Mouse (Mus musculus): Measurements from ENCODE around the gene 4930402H24Rik. TPM values are rescaled to one million over a fixed set of nuclear protein-coding genes. Genes with fewer than 3 reads are reported as not detected.

4930402H24Rik gene
- polyA plus RNA-seq, 1 experiment from 2014 or later: 70.6 TPM

- Histone ChIP-seq H3K27ac (ENCODE audit: low read depth, low read length) (0 out of 2 replicates have a peak overlapping the region, but pooled peaks have one; percentile 95), H3K4me1 (replicated peaks; ENCODE audit: control insufficient read depth, insufficient read depth, low read length) (no peaks in the 10 kb centered on the region), H3K9ac (ENCODE audit: low read depth, low read length) (peak overlapping the region; percentile 93; the same call in 1 of the 2 replicates), H3K9me3 (ENCODE audit: control insufficient read depth, low read length) (no peaks in the 10 kb centered on the region), H3K36me3 (ENCODE audit: control insufficient read depth, insufficient read depth, low read length) (no peaks in the 10 kb centered on the region), H3K27me3 (ENCODE audit: control insufficient read depth, insufficient read depth, low read length) (no peaks in the 10 kb centered on the region), H3K4me3 (ENCODE audit: low read depth, low read length) (peak overlapping the region; percentile 90), H3K4me2 (replicated peaks; ENCODE audit: low read depth, low read length) (peak overlapping the region; percentile 76; the same call in 1 of the 2 replicates)
- ATAC-seq (ENCODE audit: low FRiP score) (peak; percentile 76), DNase-seq (ENCODE audit: low spot score) (peak; percentile 86)
- 5% methylated on average over 4 of the region's 4 CpGs for WGBS
These were observed 65.4 kb downstream of the 4930402H24Rik start for GRCm38 (mm10) chr2:130840846-130841245.

DNA sequence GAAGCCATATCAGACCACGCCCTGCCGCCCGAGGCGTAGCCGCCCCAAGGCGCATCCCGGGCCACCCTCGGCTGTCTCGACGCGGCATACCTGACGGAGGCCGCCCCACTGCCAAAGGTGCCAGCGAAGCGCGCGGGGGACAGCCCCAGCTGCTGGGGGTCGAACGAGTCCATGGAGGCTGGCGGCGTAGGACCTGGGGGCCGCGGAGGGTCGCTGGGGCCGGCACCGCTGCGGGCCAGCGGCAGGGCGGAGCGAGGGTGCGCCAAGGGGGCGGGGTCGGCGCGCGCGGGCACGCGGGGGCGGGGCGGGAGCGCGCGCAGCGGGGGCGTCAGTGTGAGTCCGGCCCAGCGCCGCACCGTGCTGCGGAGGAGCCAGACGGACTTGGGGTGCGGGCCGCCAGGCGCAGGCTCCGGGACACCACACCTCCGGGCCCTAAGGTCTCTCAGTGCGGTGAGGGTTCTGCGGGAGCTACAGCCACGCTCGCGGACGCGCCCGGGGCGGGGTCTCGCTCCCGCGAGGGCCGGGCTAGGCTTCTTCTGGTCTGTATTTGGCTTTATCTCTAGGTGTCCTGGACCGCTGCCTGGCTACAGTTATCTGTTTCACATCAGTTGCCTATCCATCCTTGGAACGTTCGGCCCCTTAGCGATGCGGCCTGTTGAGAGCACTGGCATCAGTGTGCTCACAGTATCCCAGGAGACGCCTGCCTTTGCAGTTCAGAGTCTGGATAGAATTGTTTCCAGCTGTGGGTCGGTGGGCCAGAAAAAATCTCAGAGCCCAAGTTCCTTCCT is 66.1 kb downstream of the 4930402H24Rik start:
- Histone ChIP-seq H3K4me1 (replicated peaks; ENCODE audit: control insufficient read depth, insufficient read depth, low read length) (no peaks in the 10 kb centered on the region), H3K36me3 (ENCODE audit: control insufficient read depth, insufficient read depth, low read length) (no peaks in the 10 kb centered on the region), H3K9me3 (ENCODE audit: control insufficient read depth, low read length) (no peaks in the 10 kb centered on the region), H3K4me2 (replicated peaks; ENCODE audit: low read depth, low read length) (peak overlapping the region; percentile 76), H3K4me3 (ENCODE audit: low read depth, low read length) (peak overlapping the region; percentile 90), H3K27me3 (ENCODE audit: control insufficient read depth, insufficient read depth, low read length) (no peaks in the 10 kb centered on the region), H3K9ac (ENCODE audit: low read depth, low read length) (peak overlapping the region; percentile 93), H3K27ac (ENCODE audit: low read depth, low read length) (peak overlapping the region; percentile 95)
- DNase-seq (ENCODE audit: low spot score) (peak; percentile 86), ATAC-seq (ENCODE audit: low FRiP score) (peak; percentile 90)
- WGBS: under 1% methylated on average over 57 of the region's 77 CpGs

- H3K9me3 ChIP-seq (ENCODE audit: control insufficient read depth, low read length): no peaks in the 10 kb centered on the region
- no peaks in the 10 kb centered on the region for H3K27me3 ChIP-seq (ENCODE audit: control insufficient read depth, insufficient read depth, low read length)
- H3K4me1 ChIP-seq (replicated peaks; ENCODE audit: control insufficient read depth, insufficient read depth, low read length): no peaks in the 10 kb centered on the region
- 2% methylated on average over 19 of the region's 19 CpGs for WGBS
- peak; percentile 81 for DNase-seq (ENCODE audit: low spot score)
- peak overlapping the region; percentile 95 for H3K27ac ChIP-seq (ENCODE audit: low read depth, low read length)
- ATAC-seq (ENCODE audit: low FRiP score): peak; percentile 64
- H3K36me3 ChIP-seq (ENCODE audit: control insufficient read depth, insufficient read depth, low read length): no peaks in the 10 kb centered on the region
- H3K4me3 ChIP-seq (ENCODE audit: low read depth, low read length): peak overlapping the region; percentile 90
- H3K9ac ChIP-seq (ENCODE audit: low read depth, low read length): peak overlapping the region; percentile 93
- peak overlapping the region; percentile 76 for H3K4me2 ChIP-seq (replicated peaks; ENCODE audit: low read depth, low read length)
These were observed 66.7 kb downstream of the 4930402H24Rik start for GRCm38 (mm10) chr2:130839528-130839873.

GRCm38 (mm10) chr2:130839084-130839483 is 67.1 kb downstream of the 4930402H24Rik start:
- Histone ChIP-seq H3K9me3 (ENCODE audit: control insufficient read depth, low read length) (no peaks in the 10 kb centered on the region), H3K4me1 (replicated peaks; ENCODE audit: control insufficient read depth, insufficient read depth, low read length) (no peaks in the 10 kb centered on the region), H3K27ac (ENCODE audit: low read depth, low read length) (peak overlapping the region; percentile 95), H3K4me2 (replicated peaks; ENCODE audit: low read depth, low read length) (peak overlapping the region; percentile 76), H3K9ac (ENCODE audit: low read depth, low read length) (peak overlapping the region; percentile 93), H3K4me3 (ENCODE audit: low read depth, low read length) (peak overlapping the region; percentile 90), H3K36me3 (ENCODE audit: control insufficient read depth, insufficient read depth, low read length) (no peaks in the 10 kb centered on the region), H3K27me3 (ENCODE audit: control insufficient read depth, insufficient read depth, low read length) (no peaks in the 10 kb centered on the region)
- DNase-seq (ENCODE audit: low spot score) (peak; percentile 46), ATAC-seq (ENCODE audit: low FRiP score) (no peak)
- 2% methylated on average over 10 of the region's 10 CpGs for WGBS

GRCm38 (mm10) chr2:130838131-130838530 is 68.1 kb downstream of the 4930402H24Rik start:
- H3K4me2 ChIP-seq (replicated peaks; ENCODE audit: low read depth, low read length): no peak overlapping the region
- H3K27ac ChIP-seq (ENCODE audit: low read depth, low read length): no peak overlapping the region
- no peaks in the 10 kb centered on the region for H3K9me3 ChIP-seq (ENCODE audit: control insufficient read depth, low read length)
- H3K4me3 ChIP-seq (ENCODE audit: low read depth, low read length): peak overlapping the region; percentile 90; the same call in 1 of the 2 replicates
- no peak for ATAC-seq (ENCODE audit: low FRiP score)
- no peaks in the 10 kb centered on the region for H3K4me1 ChIP-seq (replicated peaks; ENCODE audit: control insufficient read depth, insufficient read depth, low read length)
- no peak overlapping the region for H3K9ac ChIP-seq (ENCODE audit: low read depth, low read length)
- WGBS: 88% methylated on average over 1 of the region's 1 CpGs
- H3K27me3 ChIP-seq (ENCODE audit: control insufficient read depth, insufficient read depth, low read length): no peaks in the 10 kb centered on the region
- DNase-seq (ENCODE audit: low spot score): no peak
- H3K36me3 ChIP-seq (ENCODE audit: control insufficient read depth, insufficient read depth, low read length): no peaks in the 10 kb centered on the region

GRCm38 (mm10) chr2:130833699-130834098 is 72.5 kb downstream of the 4930402H24Rik start:
- no peak for DNase-seq (ENCODE audit: low spot score)
- 78% methylated on average over 3 of the region's 3 CpGs for WGBS

GRCm38 (mm10) chr2:130832582-130832981 is 73.6 kb downstream of the 4930402H24Rik start:
- Histone ChIP-seq H3K36me3 (ENCODE audit: control insufficient read depth, insufficient read depth, low read length) (no peaks in the 10 kb centered on the region), H3K27ac (ENCODE audit: low read depth, low read length) (no peak overlapping the region), H3K9me3 (ENCODE audit: control insufficient read depth, low read length) (no peaks in the 10 kb centered on the region), H3K4me2 (replicated peaks; ENCODE audit: low read depth, low read length) (no peak overlapping the region), H3K9ac (ENCODE audit: low read depth, low read length) (no peak overlapping the region), H3K4me1 (replicated peaks; ENCODE audit: control insufficient read depth, insufficient read depth, low read length) (no peaks in the 10 kb centered on the region), H3K27me3 (ENCODE audit: control insufficient read depth, insufficient read depth, low read length) (no peaks in the 10 kb centered on the region), H3K4me3 (ENCODE audit: low read depth, low read length) (no peak overlapping the region)
- no peak for ATAC-seq (ENCODE audit: low FRiP score)
- DNase-seq (ENCODE audit: low spot score): no peak
- WGBS: 91% methylated on average over 1 of the region's 1 CpGs

More at GRCm38 (mm10) chr2:130833699-130834098, 72.5 kb downstream of the 4930402H24Rik start:
- ATAC-seq (ENCODE audit: low FRiP score): no peak
- no peaks in the 10 kb centered on the region for H3K4me1 ChIP-seq (replicated peaks; ENCODE audit: control insufficient read depth, insufficient read depth, low read length)
- H3K4me2 ChIP-seq (replicated peaks; ENCODE audit: low read depth, low read length): no peak overlapping the region
- no peak overlapping the region for H3K27ac ChIP-seq (ENCODE audit: low read depth, low read length)
- no peak overlapping the region for H3K9ac ChIP-seq (ENCODE audit: low read depth, low read length)
- no peaks in the 10 kb centered on the region for H3K9me3 ChIP-seq (ENCODE audit: control insufficient read depth, low read length)
- no peaks in the 10 kb centered on the region for H3K36me3 ChIP-seq (ENCODE audit: control insufficient read depth, insufficient read depth, low read length)
- H3K27me3 ChIP-seq (ENCODE audit: control insufficient read depth, insufficient read depth, low read length): no peaks in the 10 kb centered on the region
- no peak overlapping the region for H3K4me3 ChIP-seq (ENCODE audit: low read depth, low read length)

DNA sequence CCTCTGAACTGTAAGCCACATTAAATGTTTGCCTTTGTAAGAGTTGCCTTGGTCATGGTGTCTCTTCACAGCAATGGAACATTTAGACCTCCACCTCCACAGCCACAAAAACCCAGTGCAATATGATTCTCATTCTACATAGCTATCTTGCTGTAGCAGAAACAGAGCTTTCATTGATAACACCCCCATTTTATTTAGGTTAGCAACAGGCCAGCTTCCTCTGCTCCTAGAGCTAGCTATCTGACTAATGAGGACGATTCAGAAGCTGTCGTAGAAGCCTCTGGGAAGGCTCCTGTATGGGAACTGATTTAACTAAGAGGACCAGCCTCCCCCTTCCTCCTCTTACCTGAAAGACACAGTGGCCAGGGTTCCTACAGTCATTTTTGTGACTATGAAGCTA is 74.2 kb downstream of the 4930402H24Rik start:
- H3K9me3 ChIP-seq (ENCODE audit: control insufficient read depth, low read length): no peaks in the 10 kb centered on the region
- no peaks in the 10 kb centered on the region for H3K36me3 ChIP-seq (ENCODE audit: control insufficient read depth, insufficient read depth, low read length)
- no peaks in the 10 kb centered on the region for H3K4me1 ChIP-seq (replicated peaks; ENCODE audit: control insufficient read depth, insufficient read depth, low read length)
- 66% methylated on average over 2 of the region's 2 CpGs for WGBS
- DNase-seq (ENCODE audit: low spot score): no peak
- no peak overlapping the region for H3K4me2 ChIP-seq (replicated peaks; ENCODE audit: low read depth, low read length)
- ATAC-seq (ENCODE audit: low FRiP score): no peak
- H3K9ac ChIP-seq (ENCODE audit: low read depth, low read length): no peak overlapping the region
- no peak overlapping the region for H3K27ac ChIP-seq (ENCODE audit: low read depth, low read length)
- H3K27me3 ChIP-seq (ENCODE audit: control insufficient read depth, insufficient read depth, low read length): no peaks in the 10 kb centered on the region
- no peak overlapping the region for H3K4me3 ChIP-seq (ENCODE audit: low read depth, low read length)

GRCm38 (mm10) chr2:130830236-130830635 is 76.0 kb downstream of the 4930402H24Rik start:
- ATAC-seq (ENCODE audit: low FRiP score) (no peak), DNase-seq (ENCODE audit: low spot score) (no peak)
- Histone ChIP-seq H3K27me3 (ENCODE audit: control insufficient read depth, insufficient read depth, low read length) (no peaks in the 10 kb centered on the region), H3K9me3 (ENCODE audit: control insufficient read depth, low read length) (no peaks in the 10 kb centered on the region), H3K4me1 (replicated peaks; ENCODE audit: control insufficient read depth, insufficient read depth, low read length) (no peaks in the 10 kb centered on the region), H3K4me2 (replicated peaks; ENCODE audit: low read depth, low read length) (no peak overlapping the region), H3K36me3 (ENCODE audit: control insufficient read depth, insufficient read depth, low read length) (no peaks in the 10 kb centered on the region), H3K27ac (ENCODE audit: low read depth, low read length) (no peak overlapping the region), H3K9ac (ENCODE audit: low read depth, low read length) (no peak overlapping the region), H3K4me3 (ENCODE audit: low read depth, low read length) (no peak overlapping the region)
- WGBS: 91% methylated on average over 3 of the region's 3 CpGs

Data from hindbrain, embryonic 11.5 days (tissue).